Mouse (Mus musculus) retina, postnatal 1 day (tissue): ENCODE data around the gene Glrp1.

Experiments
- DNase-seq: peaks from one replicate; pipeline ENCODE4 v3.0.0-alpha.2; 2012

Gene Glrp1

GRCm38 (mm10) chr1:88459655-88460054, 50.2 kb downstream of the Glrp1 start:
- no peak for DNase-seq

GRCm38 (mm10) chr1:88459196-88459595, 50.7 kb downstream of the Glrp1 start:
- DNase-seq: no peak

GRCm38 (mm10) chr1:88456451-88457072, 53.3 kb downstream of the Glrp1 start:
- peak; percentile 85 for DNase-seq

- no peak for DNase-seq
Observed at GRCm38 (mm10) chr1:88455761-88456160, 54.1 kb downstream of the Glrp1 start.

- no peak for DNase-seq
Observed at GRCm38 (mm10) chr1:88454703-88455102, 55.2 kb downstream of the Glrp1 start.

- DNase-seq: no peak
Observed at GRCm38 (mm10) chr1:88452198-88452597, 57.7 kb downstream of the Glrp1 start.

DNA sequence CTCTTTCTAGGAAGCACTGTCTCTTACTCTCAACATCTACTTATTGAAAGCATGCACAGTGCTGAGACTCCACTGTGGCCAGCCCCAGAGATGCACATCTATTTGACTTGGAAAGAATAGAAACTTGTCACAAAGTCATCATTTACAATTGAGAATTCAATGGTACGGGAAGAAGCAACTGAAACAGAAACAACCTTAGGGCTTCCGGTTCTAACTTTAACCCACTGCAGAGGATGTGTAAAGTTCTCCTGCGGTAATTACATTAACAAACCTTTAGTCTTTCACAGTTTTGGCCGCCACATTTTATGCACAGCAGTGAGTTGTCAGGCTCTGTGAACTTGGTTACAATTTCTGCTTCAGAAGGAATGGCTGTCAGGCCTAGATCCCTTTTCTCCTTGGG, 59.2 kb downstream of the Glrp1 start:
- DNase-seq: no peak
